Mouse (Mus musculus) midbrain, embryonic 14.5 days (tissue): Measurements from ENCODE around the gene Itga8. TPM values are rescaled to one million over a fixed set of nuclear protein-coding genes. Genes with fewer than 3 reads are reported as not detected.

Experiments used
- ATAC-seq: fragments of 200-750 bp; cut with Nextera tagmentation; 2 replicates; pipeline ENCODE4 v1.8.0; 2017; ENCODE audit warnings: moderate number of reproducible peaks, moderate library complexity; ENCODE audit not compliant: low FRiP score, low TSS enrichment
- DNase-seq: peaks from one replicate; pipeline ENCODE4 v3.0.0-alpha.2; 2015
- H3K27ac ChIP-seq: fragments of 300-500 bp; sonication (generic); replicated peaks from 2 replicates; pipeline ENCODE4 v1.5.1; 2014; ENCODE audit warnings: mild to moderate bottlenecking, low read depth, low read length, moderate library complexity
- H3K27me3 ChIP-seq: fragments of 300-500 bp; sonication (generic); 2 replicates; pipeline ENCODE4 v1.6.1; 2014; ENCODE audit warnings: low read length, control low read depth, mixed read lengths; ENCODE audit not compliant: control insufficient read depth, insufficient read depth
- H3K36me3 ChIP-seq: fragments of 300-500 bp; sonication (generic); 2 replicates; pipeline ENCODE4 v1.6.1; 2014; ENCODE audit warnings: low read length, control low read depth; ENCODE audit not compliant: control insufficient read depth, insufficient read depth
- H3K4me1 ChIP-seq: fragments of 300-500 bp; sonication (generic); 2 replicates; pipeline ENCODE4 v1.6.1; 2014; ENCODE audit warnings: mild to moderate bottlenecking, antibody characterized with exemption, low read length, control low read depth; ENCODE audit not compliant: control insufficient read depth, insufficient read depth
- H3K4me2 ChIP-seq: fragments of 300-500 bp; sonication (generic); 2 replicates; pipeline ENCODE4 v1.6.1; 2014; ENCODE audit warnings: mild to moderate bottlenecking, low read length, moderate library complexity
- H3K4me3 ChIP-seq: fragments of 300-500 bp; sonication (generic); replicated peaks from 2 replicates; pipeline ENCODE4 v1.5.1; 2014; ENCODE audit warnings: low read depth, low read length
- H3K9ac ChIP-seq: fragments of 300-500 bp; sonication (generic); replicated peaks from 2 replicates; pipeline ENCODE4 v1.6.1; 2014; ENCODE audit warnings: mild to moderate bottlenecking, low read length, moderate library complexity
- H3K9me3 ChIP-seq: fragments of 300-500 bp; sonication (generic); 2 replicates; pipeline ENCODE4 v1.6.1; 2016; ENCODE audit warnings: low read length, control low read depth, mixed read lengths; ENCODE audit not compliant: control insufficient read depth
- WGBS: fragments of 180-500 bp; shearing (Covaris S2); extraction: QIAGEN DNeasy Blood & Tissue Kit; methylation state at CpG from one replicate; pipeline ENCODE4 v1.1.7; 2014; 5-methylcytosine and 5-hydroxymethylcytosine counted together
- polyA plus RNA-seq: library from polyadenylated mRNA; unstranded; fragments of >200 nt; fragmentation: Nextera tagmentation; extraction: Ambion mirVana; gene quantifications from 2 replicates; pipeline ENCODE4 v1.2.1, GENCODE M21; 2014

The Itga8 gene
- polyA plus RNA-seq, 1 experiment from 2014 or later: 2.1 TPM

DNA sequence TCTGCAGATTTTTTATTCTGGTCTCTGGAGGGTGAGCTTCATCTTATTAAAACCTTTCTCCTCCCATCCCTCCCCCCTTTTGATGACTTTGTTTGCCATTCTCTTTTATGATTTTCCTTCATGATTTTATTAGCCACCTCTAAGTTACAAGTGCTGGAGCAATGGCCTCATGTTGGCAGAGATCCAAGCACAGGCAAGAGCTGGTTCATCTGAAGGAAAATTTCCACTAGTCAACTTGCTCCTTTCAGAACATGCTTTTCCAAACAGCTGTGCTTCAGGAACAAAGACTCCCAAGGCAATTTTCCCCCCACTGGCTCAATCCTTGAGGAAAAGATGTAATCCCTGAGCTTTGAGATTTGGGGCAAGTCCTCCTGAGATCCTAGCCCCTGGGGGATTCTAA, 5.6 kb upstream of the Itga8 start:
- no peaks in the 10 kb centered on the region for H3K27me3 ChIP-seq
- no peak overlapping the region for H3K9ac ChIP-seq
- H3K27ac ChIP-seq: no peak overlapping the region
- no peaks in the 10 kb centered on the region for H3K36me3 ChIP-seq
- no peak overlapping the region for H3K4me2 ChIP-seq
- ATAC-seq (no peak), DNase-seq (no peak)
- H3K9me3 ChIP-seq: no peaks in the 10 kb centered on the region
- no peak overlapping the region for H3K4me3 ChIP-seq
- no peaks in the 10 kb centered on the region for H3K4me1 ChIP-seq

DNA sequence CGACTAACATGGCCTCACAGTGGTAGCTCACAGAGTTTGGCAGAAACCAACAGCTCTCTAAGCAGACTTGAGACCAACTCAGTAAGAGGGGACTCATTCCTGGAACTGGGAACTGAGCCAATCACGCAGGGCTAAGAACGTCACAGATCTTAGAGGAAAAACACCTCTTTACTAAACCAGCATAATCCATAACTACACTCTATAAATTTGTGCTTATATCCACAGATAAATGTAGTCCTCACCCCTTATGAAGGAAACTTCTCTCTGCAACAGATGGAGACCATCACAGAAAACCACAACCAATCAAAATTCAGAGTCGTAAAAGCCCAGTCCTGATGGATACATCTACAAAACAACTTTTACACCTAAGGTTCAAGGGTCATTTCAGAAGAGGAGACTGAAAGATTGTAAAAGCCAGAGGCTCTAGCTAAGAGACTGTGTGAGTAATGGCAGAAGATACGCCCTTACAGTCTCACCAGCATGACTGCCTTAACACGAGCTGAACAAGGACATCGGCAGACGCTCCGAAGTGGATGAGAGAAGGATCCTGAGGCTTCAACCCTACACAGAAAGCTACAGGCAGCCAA, 3.4 kb upstream of the Itga8 start:
- DNase-seq (no peak), ATAC-seq (no peak)
- H3K4me3 ChIP-seq: no peak overlapping the region
- WGBS: 90% methylated on average over 9 of the region's 9 CpGs
- H3K9ac ChIP-seq: no peak overlapping the region
- peaks cover 9% of the 10 kb centered on the region; the same call in 1 of the 2 replicates for H3K27me3 ChIP-seq
- H3K27ac ChIP-seq: no peak overlapping the region
- H3K9me3 ChIP-seq: no peaks in the 10 kb centered on the region
- no peaks in the 10 kb centered on the region for H3K36me3 ChIP-seq
- H3K4me2 ChIP-seq: no peak overlapping the region
- no peaks in the 10 kb centered on the region for H3K4me1 ChIP-seq

DNA sequence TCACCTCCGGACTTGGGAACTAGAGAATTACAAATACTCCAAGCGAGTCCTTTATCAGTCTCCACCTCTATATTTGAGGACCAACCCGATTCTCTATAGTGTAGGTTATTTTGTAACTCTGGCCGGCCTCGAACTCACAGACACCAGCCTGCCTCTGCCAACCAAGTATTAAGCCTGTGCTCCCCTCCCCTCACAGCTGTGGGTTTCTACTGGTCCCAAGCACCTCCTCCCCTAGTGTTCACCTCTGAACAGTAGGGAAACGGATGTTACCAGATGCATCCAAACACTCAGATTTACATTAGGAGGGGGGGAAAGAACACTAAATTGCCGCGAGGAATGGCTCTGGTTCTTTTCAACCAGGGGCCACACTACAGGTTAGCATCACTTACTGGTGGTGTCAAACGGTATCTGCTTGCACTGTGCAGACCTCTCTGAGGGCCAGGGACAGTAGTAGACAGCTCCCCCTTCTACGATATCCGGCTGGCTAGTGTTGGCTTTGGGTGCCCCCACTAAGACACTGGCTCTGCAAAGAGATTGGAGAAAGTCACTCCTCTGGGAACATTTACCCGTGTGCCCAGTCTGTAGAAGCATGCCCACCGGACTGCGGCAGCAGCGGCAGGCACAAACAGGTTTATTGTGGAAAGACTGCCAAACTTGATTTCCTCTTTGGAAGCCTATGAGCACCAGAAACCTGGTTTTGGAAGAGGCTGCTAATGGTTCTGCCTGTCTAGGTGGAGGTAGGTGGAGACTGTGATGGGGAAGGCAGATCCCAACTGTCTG, 1.1 kb downstream of the Itga8 start:
- Histone ChIP-seq H3K27me3 (peaks cover 9% of the 10 kb centered on the region; the same call in 1 of the 2 replicates), H3K27ac (no peak overlapping the region), H3K4me2 (peak overlapping the region; percentile 96), H3K36me3 (no peaks in the 10 kb centered on the region), H3K9me3 (no peaks in the 10 kb centered on the region), H3K4me1 (no peaks in the 10 kb centered on the region), H3K4me3 (peak overlapping the region; percentile 65), H3K9ac (no peak overlapping the region)
- no peak for ATAC-seq
- WGBS: 77% methylated on average over 15 of the region's 15 CpGs
- peak; percentile 14 for DNase-seq

DNA sequence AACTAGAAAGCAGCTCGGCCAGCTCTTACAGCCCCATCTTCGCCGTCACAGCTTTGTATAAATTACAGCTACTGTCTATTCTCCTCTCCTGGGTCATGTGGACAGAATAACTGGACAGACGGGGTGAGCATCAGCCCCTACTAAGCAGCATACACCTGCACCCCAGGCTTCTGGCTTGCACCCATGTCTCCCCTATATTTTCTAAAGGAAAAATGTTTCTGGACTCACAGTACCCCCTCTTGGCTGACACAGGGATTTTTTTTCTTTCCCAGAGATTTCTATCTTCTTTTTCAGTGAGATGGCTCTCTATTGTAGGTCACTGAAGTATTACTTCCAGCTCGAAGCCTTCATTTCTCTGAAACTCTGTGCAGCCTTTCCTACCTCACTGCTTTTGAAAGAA, 4.4 kb downstream of the Itga8 start:
- no peak overlapping the region for H3K9ac ChIP-seq
- 85% methylated on average over 5 of the region's 5 CpGs for WGBS
- ATAC-seq: no peak

DNA sequence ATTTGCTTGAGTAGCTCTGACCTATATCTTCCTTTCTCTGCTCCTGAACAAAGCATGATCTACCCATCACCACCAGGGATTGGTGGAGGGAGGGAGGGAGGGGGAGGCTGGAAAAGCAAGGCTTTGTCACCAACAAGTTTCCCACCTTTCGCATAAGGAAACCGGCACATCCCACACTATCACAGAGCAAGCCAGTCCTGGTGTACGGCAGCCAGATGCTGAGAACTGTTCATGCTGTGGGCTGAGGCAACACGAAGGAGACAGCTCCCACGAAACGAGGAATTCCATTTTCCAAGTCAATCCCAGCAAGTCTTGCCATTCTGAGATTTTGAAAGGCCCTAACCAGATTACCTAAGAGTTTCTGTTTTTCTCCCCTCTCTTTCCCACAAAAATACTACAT, 6.6 kb downstream of the Itga8 start:
- H3K4me1 ChIP-seq: 0 out of 2 replicates have a peak, but pooled peaks cover 4% of the 10 kb centered on the region
- H3K4me3 ChIP-seq: no peak overlapping the region
- whole genome bisulfite sequencing: 89% methylated on average over 6 of the region's 6 CpGs
- no peaks in the 10 kb centered on the region for H3K36me3 ChIP-seq
- DNase-seq (no peak), ATAC-seq (no peak)
- no peak overlapping the region for H3K9ac ChIP-seq
- H3K9me3 ChIP-seq: no peaks in the 10 kb centered on the region
- no peak overlapping the region for H3K4me2 ChIP-seq
- no peak overlapping the region for H3K27ac ChIP-seq
- H3K27me3 ChIP-seq: no peaks in the 10 kb centered on the region

More for the DNA sequence above, 4.4 kb downstream of the Itga8 start:
- Histone ChIP-seq H3K4me1 (0 out of 2 replicates have a peak, but pooled peaks cover 3% of the 10 kb centered on the region), H3K4me2 (no peak overlapping the region), H3K9me3 (no peaks in the 10 kb centered on the region), H3K27me3 (peaks cover 9% of the 10 kb centered on the region; the same call in 1 of the 2 replicates), H3K36me3 (no peaks in the 10 kb centered on the region), H3K4me3 (no peak overlapping the region), H3K27ac (no peak overlapping the region)
- DNase-seq: peak; percentile 13

DNA sequence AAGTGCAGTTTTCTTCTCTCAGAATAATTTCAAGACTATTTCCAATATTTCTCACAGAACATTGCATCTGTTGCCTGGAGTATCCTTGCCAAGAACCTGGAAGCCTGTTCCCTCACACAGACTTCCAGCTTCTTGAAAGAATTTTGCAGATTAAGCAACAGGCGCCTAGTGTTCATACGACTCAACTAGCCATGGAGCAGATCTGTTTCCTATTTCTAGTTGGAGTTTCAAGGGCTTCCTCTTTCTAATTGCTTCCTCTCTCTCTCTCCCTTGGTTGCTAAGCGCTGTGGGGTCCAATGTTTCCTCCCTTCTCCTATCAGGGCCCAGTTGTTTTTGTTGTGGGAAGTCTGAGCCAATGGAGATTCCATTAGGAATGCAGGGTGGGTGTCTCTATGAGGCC, 7.7 kb downstream of the Itga8 start:
- H3K4me2 ChIP-seq: no peak overlapping the region
- H3K4me3 ChIP-seq: no peak overlapping the region
- ATAC-seq (no peak), DNase-seq (no peak)
- H3K9ac ChIP-seq: no peak overlapping the region
- no peak overlapping the region for H3K27ac ChIP-seq
- 0 out of 2 replicates have a peak, but pooled peaks cover 4% of the 10 kb centered on the region for H3K4me1 ChIP-seq
- no peaks in the 10 kb centered on the region for H3K36me3 ChIP-seq
- WGBS: 88% methylated on average over 3 of the region's 3 CpGs
- no peaks in the 10 kb centered on the region for H3K9me3 ChIP-seq
- no peaks in the 10 kb centered on the region for H3K27me3 ChIP-seq

DNA sequence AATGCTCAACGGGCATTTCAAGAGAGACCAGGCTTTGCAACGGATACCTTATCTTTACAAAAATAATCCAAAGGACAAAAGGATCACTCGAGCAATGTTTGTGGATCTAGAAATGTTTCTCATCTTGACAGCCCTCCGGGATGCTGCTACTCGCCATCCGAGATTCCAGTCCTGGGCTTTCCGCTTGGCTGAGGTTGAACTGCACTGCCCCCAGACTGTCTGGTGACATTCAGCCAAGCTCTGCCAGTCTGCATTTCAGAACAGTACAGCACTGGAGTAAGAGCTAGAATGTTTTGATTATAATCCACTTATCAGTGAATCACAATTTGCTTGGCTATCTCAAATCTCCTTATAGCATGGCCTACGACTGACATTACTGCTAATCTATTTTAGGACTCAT, 8.3 kb downstream of the Itga8 start:
- H3K9me3 ChIP-seq: no peaks in the 10 kb centered on the region
- WGBS: 57% methylated on average over 8 of the region's 8 CpGs
- no peak overlapping the region for H3K4me3 ChIP-seq
- H3K27ac ChIP-seq: no peak overlapping the region
- H3K36me3 ChIP-seq: no peaks in the 10 kb centered on the region
- DNase-seq: peak; percentile 15
- no peak for ATAC-seq
- H3K27me3 ChIP-seq: no peaks in the 10 kb centered on the region
- no peak overlapping the region for H3K4me2 ChIP-seq
- H3K9ac ChIP-seq: no peak overlapping the region
- H3K4me1 ChIP-seq: 0 out of 2 replicates have a peak, but pooled peaks cover 4% of the 10 kb centered on the region

DNA sequence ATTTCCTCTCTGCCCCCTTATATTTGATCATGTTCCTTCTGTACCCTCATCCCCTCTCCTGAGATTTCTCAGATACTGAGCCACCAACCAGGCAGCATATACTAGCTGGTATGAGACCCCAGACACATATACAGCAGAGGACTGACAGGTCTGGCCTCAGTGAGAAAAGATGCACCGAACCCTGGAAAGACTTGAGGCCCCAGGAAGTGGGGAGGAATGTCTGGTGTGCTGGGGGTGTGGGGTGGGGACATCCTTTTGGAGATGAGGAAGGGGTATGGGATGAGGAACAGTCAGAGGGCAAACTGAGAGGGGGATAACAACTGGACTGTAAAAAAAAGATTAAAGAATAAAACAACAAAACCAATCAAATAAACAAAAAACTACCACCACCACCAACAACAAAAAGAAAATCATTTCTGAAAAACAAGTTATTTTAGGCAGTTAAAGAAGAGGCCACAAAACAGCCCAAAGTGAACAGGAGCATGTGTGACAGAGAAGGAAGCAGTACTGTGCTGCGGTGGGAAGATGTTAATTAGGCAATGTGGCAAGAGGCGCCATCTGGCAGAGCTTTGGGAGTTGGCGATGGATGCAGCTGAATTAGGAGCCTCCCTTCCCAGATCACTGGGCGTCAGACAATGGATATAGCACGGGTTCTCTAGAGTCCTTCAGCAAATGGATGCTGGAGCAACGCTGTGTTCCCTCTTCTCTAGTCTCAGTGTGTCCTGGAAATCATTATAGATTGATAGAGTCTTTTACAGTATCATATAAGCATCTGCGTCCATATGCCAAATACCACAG, 9.5 kb downstream of the Itga8 start:
- Histone ChIP-seq H3K9ac (no peak overlapping the region), H3K4me1 (0 out of 2 replicates have a peak, but pooled peaks cover 4% of the 10 kb centered on the region), H3K9me3 (no peaks in the 10 kb centered on the region), H3K4me3 (no peak overlapping the region), H3K27me3 (no peaks in the 10 kb centered on the region), H3K4me2 (no peak overlapping the region), H3K27ac (no peak overlapping the region; the same call in 1 of the 2 replicates), H3K36me3 (no peaks in the 10 kb centered on the region)
- ATAC-seq (peak; percentile 84), DNase-seq (peak; percentile 68)
- 38% methylated on average over 8 of the region's 8 CpGs for WGBS
